Mouse (Mus musculus) brain, embryonic 14.5 days (tissue): ENCODE results near the gene Plpp7. TPM values are rescaled to one million over a fixed set of nuclear protein-coding genes. Genes with fewer than 3 reads are reported as not detected.

Source experiments
- DNase-seq: peaks from one replicate; pipeline ENCODE4 v3.0.0-alpha.2; 2011; ENCODE audit warnings: low read depth
- CTCF ChIP-seq: fragments of 200-500 bp; IDR thresholded peaks from 2 replicates; pipeline ENCODE4 v1.5.1; 2012; ENCODE audit warnings: inconsistent platforms, mild to moderate bottlenecking, moderate library complexity, borderline replicate concordance; ENCODE audit not compliant: insufficient read depth, insufficient read length; ENCODE audit errors: extremely low read depth
- POLR2A ChIP-seq: fragments of 200-500 bp; IDR thresholded peaks from 2 replicates; pipeline ENCODE4 v1.6.1; 2012; ENCODE audit warnings: mild to moderate bottlenecking, inconsistent platforms, borderline replicate concordance; ENCODE audit not compliant: poor library complexity, insufficient read depth, insufficient read length, severe bottlenecking; ENCODE audit errors: extremely low read depth
- polyA plus RNA-seq: library from polyadenylated mRNA; depleted of rRNA; stranded (reverse); fragments of >200 nt; gene quantifications from 2 replicates; pipeline ENCODE4 v1.2.3, GENCODE M21; 2012

Gene Plpp7
- polyA plus RNA-seq, 1 experiment, result 21.1 TPM

GRCm38 (mm10) chr2:32112548-32112947 is 17.2 kb downstream of the Plpp7 start:
- TF ChIP-seq POLR2A (no peak), CTCF (no peak)
- no peak for DNase-seq

- DNase-seq, result no peak
- TF ChIP-seq POLR2A (no peak), CTCF (no peak)
These were observed 20.5 kb downstream of the Plpp7 start for GRCm38 (mm10) chr2:32115851-32116268.

GRCm38 (mm10) chr2:32119802-32120750 is 24.7 kb downstream of the Plpp7 start:
- no peak for DNase-seq
- TF ChIP-seq CTCF (no peak), POLR2A (no peak)

GRCm38 (mm10) chr2:32121150-32121549 is 25.8 kb downstream of the Plpp7 start:
- DNase-seq, result no peak
- TF ChIP-seq POLR2A (no peak), CTCF (no peak)

GRCm38 (mm10) chr2:32121785-32122184 is 26.5 kb downstream of the Plpp7 start:
- TF ChIP-seq CTCF (no peak), POLR2A (no peak)
- DNase-seq, result no peak

- no peak for DNase-seq
- TF ChIP-seq CTCF (no peak), POLR2A (no peak)
These were observed 32.6 kb downstream of the Plpp7 start for GRCm38 (mm10) chr2:32127653-32128535.

- no peak for DNase-seq
- no peak for TF ChIP-seq POLR2A
- no peak for TF ChIP-seq CTCF
These were observed 33.2 kb downstream of the Plpp7 start for GRCm38 (mm10) chr2:32128536-32128841.

GRCm38 (mm10) chr2:32129383-32130074 is 34.2 kb downstream of the Plpp7 start:
- DNase-seq, result peak; percentile 8
- no peak for TF ChIP-seq CTCF
- TF ChIP-seq POLR2A, result no peak

GRCm38 (mm10) chr2:32130435-32130834 is 35.1 kb downstream of the Plpp7 start:
- peak; percentile 66 for DNase-seq
- peak; percentile 91 for TF ChIP-seq CTCF
- TF ChIP-seq POLR2A, result no peak

- no peak for TF ChIP-seq POLR2A
- TF ChIP-seq CTCF, result no peak
- no peak for DNase-seq
These were observed 36.0 kb downstream of the Plpp7 start for GRCm38 (mm10) chr2:32131205-32131834.
